Mouse (Mus musculus) heart, postnatal 25 days (tissue): ENCODE data around the gene Hoxd1. TPM values are rescaled to one million over a fixed set of nuclear protein-coding genes. Genes with fewer than 3 reads are reported as not detected.

ENCODE experiments used
- DNase-seq: peaks from one replicate; pipeline ENCODE4 v3.0.0; 2022; ENCODE audit warnings: low spot score
- intact Hi-C: fragments of 180-260 bp; cut with DNase I; formaldehyde crosslinking; loops from one replicate; pipeline ENCODE4 v1.15.1; 2025
- total RNA-seq, 2 experiments: library from RNA; stranded (reverse); gene quantifications; 2 replicates each; pipeline ENCODE4 v1.2.3; 2021

Hoxd1 gene
- total RNA-seq, 2 experiments from 2014 or later = not detected

DNA sequence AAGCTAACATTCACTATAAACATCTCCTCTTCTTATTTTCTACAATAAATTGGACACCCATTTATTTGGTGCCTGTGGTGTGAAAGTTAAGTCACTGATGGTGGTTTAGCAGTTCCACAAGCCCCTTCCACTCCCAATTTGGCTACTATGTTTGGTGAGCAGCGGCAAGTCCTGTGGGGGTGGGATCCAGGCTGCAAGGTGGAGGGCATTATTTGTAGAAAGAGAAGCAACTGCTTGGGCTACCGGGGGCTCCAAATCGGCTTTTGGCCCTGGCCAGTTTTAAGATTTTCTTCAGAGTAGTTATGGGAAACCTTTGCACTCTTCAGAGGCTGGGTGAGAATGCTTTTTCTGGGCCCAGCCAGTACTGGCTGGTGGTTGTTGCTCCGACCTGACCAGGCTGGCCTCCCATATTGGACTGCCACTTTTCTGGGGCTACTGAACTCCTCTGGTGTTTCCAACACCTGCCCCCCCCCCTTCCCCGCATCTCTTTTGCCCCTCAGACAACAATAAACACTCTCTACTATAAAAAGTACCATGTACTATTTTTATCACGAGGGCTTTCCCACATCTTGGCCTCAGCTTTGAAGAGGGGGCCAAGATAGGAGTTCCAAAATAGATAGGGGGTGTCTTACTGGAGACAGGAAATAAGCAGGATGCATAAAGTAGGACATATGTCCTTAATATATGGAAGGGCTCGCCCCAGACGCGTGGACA, 30.8 kb upstream of the Hoxd1 start:
- intact Hi-C loops = no loop called here
- no peak for DNase-seq

DNA sequence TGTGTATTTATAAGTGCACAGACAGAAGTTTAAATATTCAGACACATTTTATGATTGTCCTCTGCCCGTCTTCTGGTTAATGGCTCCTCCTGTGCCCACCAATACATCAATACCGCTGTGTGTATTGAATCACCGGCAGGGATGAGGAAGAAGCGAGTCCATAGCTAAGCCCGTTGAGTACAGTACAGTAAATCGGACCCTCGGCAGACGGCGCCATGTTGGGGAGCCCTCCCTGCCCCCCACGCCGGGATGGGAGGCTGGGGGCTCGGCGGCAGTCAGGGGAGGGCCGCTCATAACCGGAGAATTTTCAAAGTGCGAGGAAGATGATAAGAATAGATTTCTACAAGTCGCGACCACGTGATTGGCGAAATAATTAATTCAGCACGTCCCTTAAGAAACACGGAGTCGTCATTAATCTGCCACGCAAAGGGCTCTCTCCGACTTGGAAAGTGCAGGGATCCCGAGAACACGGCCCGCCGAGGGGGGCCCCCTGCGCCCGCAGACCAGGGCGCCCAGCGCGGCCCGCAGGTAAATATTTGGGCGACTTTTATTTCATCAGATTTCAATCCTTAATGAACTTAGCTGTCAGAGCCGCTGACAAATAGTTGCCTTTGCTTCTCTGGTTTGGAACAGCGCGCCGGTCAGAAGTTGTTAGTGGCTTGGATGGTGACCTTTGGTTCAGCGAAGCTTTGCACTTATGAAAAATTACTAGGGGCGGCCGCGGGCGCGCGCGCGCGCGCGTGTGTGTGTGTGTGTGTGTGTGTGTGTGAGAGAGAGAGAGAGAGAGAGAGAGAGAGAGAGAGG, 30.1 kb upstream of the Hoxd1 start:
- DNase-seq = no peak
- intact Hi-C loops = no loop called here

DNA sequence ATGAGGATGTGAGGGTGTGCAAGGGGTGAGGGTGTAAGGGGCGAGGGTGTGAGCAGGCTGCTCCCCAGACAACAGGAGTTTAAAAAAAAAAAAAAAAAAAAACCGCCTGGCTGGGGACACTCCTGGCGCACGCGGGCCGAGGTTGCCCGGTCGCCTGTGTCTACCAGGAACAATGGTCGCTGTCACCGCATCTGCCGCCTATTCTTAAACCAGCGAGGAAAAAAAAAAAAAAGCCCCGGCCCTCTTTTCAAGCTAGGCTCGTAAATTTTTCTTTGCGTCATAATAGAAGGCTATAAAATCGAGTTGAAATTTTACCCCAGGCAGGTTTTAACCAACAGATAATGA, 29.5 kb upstream of the Hoxd1 start:
- intact Hi-C loops = no loop called here
- no peak for DNase-seq

DNA sequence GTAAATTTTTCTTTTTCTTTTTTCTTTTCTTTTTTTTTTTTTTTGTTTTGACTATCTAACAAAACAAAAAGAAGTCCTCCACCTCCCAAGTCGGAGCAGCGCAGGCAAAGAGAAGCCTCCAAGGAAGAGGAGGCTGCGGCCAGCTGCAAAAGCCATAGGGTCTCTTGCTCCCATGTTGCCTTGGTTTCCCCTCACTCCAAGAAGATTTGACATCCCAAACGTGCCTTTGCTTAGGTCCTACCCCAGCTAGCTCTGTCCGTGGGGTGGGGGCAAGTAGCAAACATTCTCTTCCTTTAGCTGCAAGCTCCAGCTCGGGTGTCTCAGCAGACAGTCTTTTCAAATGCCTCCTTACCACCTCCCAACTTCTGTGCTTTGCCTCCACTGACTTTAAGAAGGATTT, 29.0 kb upstream of the Hoxd1 start:
- no peak for DNase-seq
- intact Hi-C loops = no loop called here

GRCm38 (mm10) chr2:74734451-74734850, 28.3 kb upstream of the Hoxd1 start:
- intact Hi-C loops = no loop called here
- no peak for DNase-seq

GRCm38 (mm10) chr2:74734996-74735811, 27.6 kb upstream of the Hoxd1 start:
- intact Hi-C loops = no loop called here

DNA sequence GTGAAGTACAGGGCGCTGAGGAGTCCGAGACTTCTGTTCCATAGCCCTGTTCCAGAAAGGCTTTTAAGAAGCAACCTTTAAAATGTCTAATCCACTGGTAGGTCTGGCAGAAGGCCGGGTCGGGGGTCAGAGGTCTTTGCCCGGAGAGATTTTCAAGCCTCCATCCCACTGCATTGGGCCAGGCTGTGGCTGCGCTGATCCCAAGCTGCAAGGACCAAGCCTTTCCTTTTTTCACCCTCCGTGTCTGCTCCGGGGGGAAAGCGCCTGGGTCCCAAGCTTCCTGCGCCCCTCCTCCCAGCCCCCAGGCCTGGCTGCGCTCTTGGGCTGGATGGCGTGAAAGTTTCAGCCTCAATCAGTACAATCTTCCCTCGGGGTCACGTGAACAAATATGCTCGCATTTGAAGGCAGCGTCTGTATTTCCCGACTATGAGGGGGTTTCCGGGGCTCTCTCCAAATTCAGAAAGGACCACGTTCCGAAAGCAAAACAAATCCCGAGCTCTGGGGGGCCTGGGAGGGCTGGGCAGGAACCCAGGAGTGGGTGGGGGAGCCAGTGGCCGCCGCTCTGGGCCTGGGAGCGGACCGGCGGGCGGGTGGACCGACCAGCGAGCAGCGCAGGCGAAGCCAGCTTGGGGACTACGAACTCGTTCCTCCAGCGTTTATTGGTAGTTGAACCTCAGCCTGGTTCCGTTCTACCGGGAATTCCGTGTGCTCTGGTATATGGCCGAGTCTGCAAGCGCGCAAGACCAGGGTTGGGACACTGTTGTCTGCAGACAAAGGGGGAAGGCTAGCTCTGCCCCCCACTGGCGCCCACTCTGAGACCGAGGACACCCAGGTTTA, 26.7 kb upstream of the Hoxd1 start:
- intact Hi-C loops = no loop called here
- DNase-seq = no peak

More at GRCm38 (mm10) chr2:74734996-74735811, 27.6 kb upstream of the Hoxd1 start:
- no peak for DNase-seq

DNA sequence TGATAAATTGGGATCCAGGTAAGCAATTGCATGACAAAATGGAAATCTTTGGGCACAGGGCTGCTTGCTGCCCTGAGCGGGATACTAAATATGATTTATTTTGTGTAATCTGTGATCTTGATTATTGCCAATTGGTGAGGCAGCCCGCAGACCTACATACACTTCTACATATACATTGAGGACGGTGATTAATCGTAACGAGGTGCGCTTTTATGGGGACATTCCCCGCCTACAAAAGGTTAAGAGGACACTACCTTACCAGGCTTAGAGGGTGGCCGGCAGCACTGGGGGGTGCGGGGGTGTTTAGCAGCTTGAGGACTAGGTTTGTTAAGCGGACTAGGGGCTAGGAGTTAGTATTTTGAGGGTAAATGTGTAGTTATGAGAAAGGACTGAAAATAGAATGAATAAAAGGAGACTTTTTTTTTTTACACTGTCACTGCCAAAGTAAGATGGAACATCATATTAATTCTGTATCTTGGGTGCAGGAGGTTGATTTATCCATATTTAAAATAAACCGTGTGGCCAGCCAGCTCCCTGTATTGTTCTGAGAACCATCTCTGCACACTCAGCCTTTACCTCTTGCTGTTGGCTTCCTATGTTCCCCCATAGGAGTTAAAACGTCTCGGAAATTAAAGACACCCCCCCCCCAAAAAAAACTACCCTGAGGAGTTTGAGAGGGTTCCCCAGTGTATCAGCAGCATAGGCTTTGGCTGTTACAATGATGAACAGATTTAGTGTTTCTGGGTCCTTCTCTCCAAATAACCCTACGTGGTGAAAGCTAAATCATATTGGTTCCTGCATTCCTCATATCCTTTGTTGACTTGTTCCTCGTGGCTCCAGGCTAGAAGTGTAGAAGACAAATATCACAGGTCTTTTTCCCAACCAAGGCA, 25.8 kb upstream of the Hoxd1 start:
- no peak for DNase-seq
- intact Hi-C loops = no loop called here

DNA sequence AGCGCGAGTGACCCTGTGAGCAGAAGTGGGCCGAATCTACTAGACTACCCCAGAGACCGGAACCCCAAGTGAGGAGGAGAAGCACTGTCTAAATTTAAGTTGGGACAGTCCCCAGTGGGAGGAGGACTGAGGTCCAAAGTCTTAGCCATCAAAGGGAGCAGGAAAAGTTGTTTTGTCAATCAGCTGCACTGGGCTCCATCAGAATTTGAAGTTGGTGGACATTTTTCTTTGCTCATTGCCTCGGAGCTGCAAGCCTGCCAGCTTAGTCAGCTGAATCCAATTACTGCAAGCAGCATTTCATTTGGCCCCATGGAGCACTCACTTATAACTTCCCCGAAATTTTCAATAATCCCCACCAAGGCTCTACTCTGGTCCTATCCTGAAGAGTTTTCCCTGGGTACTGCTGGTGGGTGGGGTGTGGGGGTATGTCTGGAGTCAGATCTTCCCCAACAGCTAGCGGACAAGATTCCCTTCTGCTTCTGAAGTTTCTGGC, 25.2 kb upstream of the Hoxd1 start:
- no peak for DNase-seq
- intact Hi-C loops = no loop called here

- intact Hi-C loops = no loop called here
- no peak for DNase-seq
These were observed 23.9 kb upstream of the Hoxd1 start for GRCm38 (mm10) chr2:74738623-74739475.

- intact Hi-C loops = no loop called here
- no peak for DNase-seq
These were observed 23.3 kb upstream of the Hoxd1 start for GRCm38 (mm10) chr2:74739476-74739800.

DNA sequence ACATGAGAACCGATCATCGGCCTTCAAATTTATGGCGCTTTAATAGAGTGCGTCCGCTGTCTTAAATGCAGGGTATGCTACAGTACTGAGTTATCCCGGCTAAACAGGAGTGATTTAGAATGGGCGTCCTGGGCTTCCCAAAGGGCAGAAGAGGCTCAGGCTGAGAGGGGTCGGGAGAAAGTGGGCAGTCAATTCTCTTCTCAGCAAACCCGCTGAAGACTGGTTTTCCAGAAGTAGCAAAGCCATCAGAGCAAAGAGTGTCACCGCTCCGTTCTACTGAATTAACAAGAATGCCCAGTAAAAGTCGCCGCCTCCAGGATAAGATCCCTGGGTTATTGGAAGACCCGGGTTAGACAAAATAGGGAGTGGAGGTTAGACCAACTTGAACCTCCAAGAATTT, 22.9 kb upstream of the Hoxd1 start:
- intact Hi-C loops = no loop called here

DNA sequence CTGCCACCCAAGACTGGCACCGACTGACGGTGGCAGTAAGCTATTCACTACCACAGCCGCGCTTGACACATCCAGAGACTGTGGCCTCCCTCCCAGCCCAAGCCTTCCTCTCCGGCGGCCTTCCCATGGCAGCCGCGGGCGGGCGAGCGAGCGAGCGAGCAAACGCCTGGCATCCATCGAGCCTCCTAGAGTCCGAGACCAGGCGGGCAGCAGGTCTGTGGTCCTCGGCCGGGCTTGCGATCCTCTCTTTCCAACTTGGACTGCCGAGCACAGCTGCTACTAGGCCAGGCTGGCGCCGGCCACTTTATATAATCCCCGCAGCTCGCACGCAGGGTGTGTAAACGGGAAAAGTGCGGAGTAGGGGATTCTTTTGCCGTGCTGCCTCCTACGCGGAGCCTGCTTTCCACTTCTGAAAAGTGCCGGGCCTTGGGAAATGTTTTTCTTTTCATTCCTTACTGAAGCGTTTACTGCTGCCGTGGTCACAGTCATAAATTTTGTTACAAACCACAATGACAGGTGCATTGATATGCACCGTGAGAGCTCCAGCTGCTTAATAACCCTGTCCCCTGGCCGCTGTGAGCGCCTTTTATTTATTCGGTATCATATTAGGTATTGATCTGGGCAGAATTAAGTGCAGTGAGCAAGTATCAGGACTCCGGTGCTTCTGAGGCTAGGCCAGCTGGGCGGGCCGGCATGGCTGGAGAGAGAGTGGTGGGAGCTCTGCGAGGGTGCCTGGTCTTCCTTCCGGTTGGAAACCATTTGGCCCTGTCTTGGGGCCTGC, 22.3 kb upstream of the Hoxd1 start:
- DNase-seq = no peak
- intact Hi-C loops = no loop called here

More for the DNA sequence above, 22.9 kb upstream of the Hoxd1 start:
- DNase-seq = no peak

DNA sequence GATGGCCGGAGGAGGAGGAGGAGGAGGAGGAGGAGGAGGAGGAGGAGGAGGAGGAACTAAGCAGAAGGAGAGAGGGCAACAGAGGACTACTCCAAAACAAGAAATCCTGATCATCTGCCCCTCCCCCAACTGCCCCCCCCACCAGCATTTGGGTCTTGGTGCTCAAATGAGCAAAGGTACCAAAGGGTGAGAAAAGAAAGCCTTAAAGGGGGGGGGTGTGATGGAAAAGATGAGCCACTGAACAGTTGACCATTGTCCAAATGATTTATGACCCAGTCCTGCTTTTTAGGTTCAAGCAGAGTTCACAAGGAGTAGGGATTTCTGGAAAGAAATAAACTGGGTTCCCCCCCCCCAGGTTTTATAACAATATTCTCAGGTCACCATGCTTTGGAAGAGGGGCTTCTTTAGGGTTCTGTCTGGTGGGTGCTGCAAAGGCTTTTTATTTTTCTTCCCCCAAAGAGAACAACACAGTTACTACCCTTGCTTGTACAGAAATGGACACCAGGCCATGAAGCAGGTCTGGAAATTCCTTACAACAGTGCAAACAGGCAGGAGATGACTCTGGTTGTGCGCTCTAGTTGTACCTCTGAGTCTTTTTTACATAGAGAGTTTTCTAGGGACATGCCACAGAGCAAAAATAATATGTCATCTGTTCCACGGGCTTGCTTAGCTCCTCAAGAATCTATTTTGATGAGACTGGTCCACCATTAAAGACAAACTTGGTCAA, 21.4 kb upstream of the Hoxd1 start:
- intact Hi-C loops = no loop called here

GRCm38 (mm10) chr2:74741979-74742277, 20.9 kb upstream of the Hoxd1 start:
- DNase-seq = no peak
- intact Hi-C loops = no loop called here

More for the DNA sequence above, 21.4 kb upstream of the Hoxd1 start:
- DNase-seq = no peak

- intact Hi-C loops = no loop called here
- DNase-seq = no peak
These were observed 17.1 kb upstream of the Hoxd1 start for GRCm38 (mm10) chr2:74745540-74746297.
